Mouse (Mus musculus): ENCODE results near the gene Cux2. TPM values are rescaled to one million over a fixed set of nuclear protein-coding genes. Genes with fewer than 3 reads are reported as not detected.

Gene Cux2
- total RNA-seq, 2 experiments from 2014 or later = 21.6 to 26.8 TPM

DNA sequence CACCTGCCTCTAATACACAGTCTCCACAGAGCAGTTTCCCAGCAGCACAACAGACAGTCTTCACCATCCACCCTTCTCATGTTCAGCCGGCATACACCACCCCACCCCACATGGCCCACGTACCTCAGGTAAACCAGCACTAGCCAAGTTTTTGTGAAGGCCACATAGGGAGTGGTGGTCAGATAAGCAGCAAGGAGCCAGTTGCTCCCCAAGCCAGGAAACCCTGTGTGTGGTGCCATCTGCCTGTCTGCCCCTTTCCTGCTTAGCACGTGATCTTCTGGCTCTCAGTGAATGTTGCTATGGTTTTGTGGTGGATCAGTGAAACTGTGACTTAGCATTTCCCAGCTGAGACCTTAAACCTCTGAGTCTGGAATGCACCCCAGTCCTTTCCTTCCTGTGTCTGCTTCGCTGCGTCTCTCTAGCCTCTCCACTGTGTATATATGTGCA lies 238.4 kb downstream of the Cux2 start:
- intact Hi-C loops (cut with DNase I) = no loop called here
- DNase-seq = no peak

DNA sequence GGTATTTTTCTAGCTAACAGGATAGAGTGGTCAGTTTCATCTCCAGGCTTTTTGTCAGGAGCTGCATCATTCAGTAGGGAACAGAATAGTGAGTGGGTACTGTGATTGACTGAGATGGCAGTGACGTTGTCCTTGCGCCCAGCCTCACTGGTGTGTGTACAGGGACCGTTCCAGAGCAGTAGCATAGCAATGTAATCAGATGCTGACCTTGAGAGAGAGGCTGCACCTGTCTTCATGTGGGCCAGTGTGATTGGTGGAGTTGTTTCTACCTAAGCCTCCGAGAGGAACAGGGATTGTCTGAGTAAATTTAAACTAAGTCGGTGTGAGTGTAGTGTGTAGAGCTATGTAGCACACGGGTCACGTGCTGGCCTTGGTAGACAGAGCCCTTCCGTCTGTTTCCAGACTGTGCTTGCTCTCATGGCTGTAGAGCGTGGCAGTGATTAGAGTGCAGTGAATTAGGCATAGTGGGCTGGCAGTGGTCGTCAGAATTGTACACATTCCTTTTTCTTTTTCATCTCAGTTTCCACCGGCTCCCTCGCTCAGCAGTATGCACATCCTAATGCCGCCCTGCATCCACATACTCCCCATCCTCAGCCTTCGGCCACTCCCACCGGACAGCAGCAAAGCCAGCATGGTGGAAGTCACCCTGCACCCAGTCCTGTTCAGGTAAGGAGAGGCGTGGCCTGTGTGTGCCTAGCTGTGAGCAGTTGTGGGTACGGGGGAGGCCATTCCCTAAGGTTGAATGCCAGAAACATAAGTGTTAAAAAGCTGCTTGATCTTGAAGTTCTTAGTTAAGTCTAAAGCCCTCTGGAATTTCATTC lies 239.4 kb downstream of the Cux2 start:
- intact Hi-C loops (cut with DNase I) = no loop called here

DNA sequence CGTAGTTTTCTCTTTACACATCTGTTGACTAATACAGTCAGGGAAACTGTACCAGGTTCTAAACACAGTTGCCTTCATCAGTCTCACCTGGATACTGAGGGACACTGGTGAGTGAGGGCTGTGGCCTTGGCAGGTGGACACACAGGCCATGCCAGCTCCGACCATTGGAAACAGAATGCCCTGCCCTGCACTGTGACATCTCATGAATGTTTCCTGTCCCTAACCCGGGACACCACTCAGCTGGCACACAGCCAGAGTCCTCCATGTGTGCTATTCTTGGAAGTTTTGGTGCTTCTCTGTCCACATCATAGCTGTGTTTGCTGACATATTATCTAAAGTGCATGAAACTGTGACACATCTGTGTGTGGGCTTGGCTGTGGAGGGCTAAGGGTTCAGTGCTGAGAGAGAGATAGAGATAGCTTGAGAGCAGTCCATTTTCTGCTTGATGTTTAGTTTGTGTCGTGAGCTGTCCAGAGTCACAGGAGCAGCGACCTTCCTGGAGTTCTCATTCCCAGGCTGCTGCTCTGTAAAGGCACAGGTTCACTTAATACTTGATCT lies 240.2 kb downstream of the Cux2 start:
- DNase-seq = peak in 1 of 2 experiments; percentile 58
- intact Hi-C loops (cut with DNase I) = loop anchor here (5.0 kb wide), 1 partner anchor 33 kb away; no protein-coding TSS in a partner anchor

More for the DNA sequence above, 239.4 kb downstream of the Cux2 start:
- no peak for DNase-seq

DNA sequence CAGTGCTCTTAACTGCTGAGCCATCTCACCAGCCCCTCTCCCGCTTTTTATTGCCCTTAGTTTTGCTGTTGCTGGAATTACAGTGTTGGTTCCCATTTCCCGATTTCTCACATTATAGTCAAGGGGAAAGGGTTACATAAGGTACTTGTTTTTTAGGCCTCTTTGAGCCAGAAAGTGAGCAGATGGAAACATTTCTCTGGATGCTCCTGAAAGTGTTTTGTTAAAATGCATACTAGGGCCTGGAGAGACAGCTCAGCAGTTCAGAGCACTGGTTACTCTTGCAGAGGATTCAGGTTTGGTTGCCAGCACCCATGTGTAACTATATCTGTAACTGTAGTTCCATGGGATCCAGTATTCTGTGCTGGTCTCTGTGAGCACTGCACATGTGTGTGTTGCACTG lies 241.7 kb downstream of the Cux2 start:
- intact Hi-C loops (cut with DNase I) = loop anchor here (5.0 kb wide), 1 partner anchor 34 kb away; no protein-coding TSS in a partner anchor
- no peak for DNase-seq

DNA sequence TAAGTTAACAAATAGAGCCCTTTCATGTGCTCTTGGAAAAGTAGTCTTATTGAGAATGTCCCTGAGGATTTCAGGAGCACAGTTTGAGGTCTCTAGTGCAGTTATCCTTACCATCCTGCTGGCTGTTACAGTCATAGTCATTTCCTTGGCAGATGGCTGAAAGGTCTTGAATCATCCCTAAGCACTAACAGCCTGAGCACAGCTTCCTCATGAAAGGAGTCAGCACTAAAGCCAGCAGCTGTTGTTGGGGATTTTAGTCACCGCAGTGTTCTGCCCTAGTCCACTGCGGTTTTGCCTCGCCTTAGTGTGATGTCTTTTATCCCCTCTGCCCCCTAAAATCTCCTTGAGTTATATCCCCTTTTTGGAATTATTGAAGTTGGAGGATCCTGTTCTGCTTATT lies 242.7 kb downstream of the Cux2 start:
- no peak for DNase-seq
- intact Hi-C loops (cut with DNase I) = loop anchor here (5.0 kb wide), 1 partner anchor 35 kb away; no protein-coding TSS in a partner anchor

Small RNA genes within 50 kb of the gene (microRNA-seq; reads per million reads assigned to microRNA genes)
- 3.6 to 4.0 reads per million in 2 experiments for gene Mir7031 (ENCODE audit: borderline number of aligned reads in 2 of 2)

Other genes starting within 250 kb of the Cux2 start
- gene Sh2b3, start 212.5 kb downstream of the Cux2 start, total RNA-seq (2021) = 10 to 100 TPM; 23.8 to 28.1 TPM
- gene Pheta1, start 201.1 kb downstream of the Cux2 start, total RNA-seq (2021) = 10 to 100 TPM; 11.6 to 12.6 TPM
- over 10,000 TPM; 18,107 to 20,333 TPM for gene Myl2, start 50.8 kb upstream of the Cux2 start, total RNA-seq (2021)
- gene Ccdc63, start 90.7 kb upstream of the Cux2 start, total RNA-seq (2021) = not detected
- gene Ppp1cc, start 108.2 kb upstream of the Cux2 start, total RNA-seq (2021) = 100 to 1,000 TPM; 118 to 125 TPM
- gene Hvcn1, start 156.7 kb upstream of the Cux2 start, total RNA-seq (2021) = 1 to 10 TPM; 1.4 to 1.7 TPM
- 1 to 10 TPM; 4.3 to 4.6 TPM for gene Tctn1, start 214.4 kb upstream of the Cux2 start, total RNA-seq (2021)
- gene Pptc7, start 234.3 kb upstream of the Cux2 start, total RNA-seq (2021) = 10 to 100 TPM; 89.5 to 98.4 TPM